Mouse (Mus musculus) forebrain, postnatal 0 days (tissue): Measurements from ENCODE around the gene Dcp1b. TPM values are rescaled to one million over a fixed set of nuclear protein-coding genes. Genes with fewer than 3 reads are reported as not detected.

ENCODE experiments used
- ATAC-seq: fragments of 200-750 bp; cut with Nextera tagmentation; 2 replicates; pipeline ENCODE4 v1.8.0; 2017; ENCODE audit warnings: mild to moderate bottlenecking, moderate library complexity
- DNase-seq: peaks from one replicate; pipeline ENCODE4 v3.0.0-alpha.2; 2015
- H3K27ac ChIP-seq: fragments of 300-500 bp; sonication (generic); 2 replicates; pipeline ENCODE4 v1.5.1; 2014; ENCODE audit warnings: low read depth, mild to moderate bottlenecking, antibody characterized with exemption, low read length, moderate library complexity, mixed read lengths
- H3K27me3 ChIP-seq: fragments of 300-500 bp; sonication (generic); 2 replicates; pipeline ENCODE4 v1.6.1; 2014; ENCODE audit warnings: mild to moderate bottlenecking, low read length, mixed read lengths; ENCODE audit not compliant: insufficient read depth
- H3K36me3 ChIP-seq: fragments of 300-500 bp; sonication (generic); 2 replicates; pipeline ENCODE4 v1.6.1; 2014; ENCODE audit warnings: mild to moderate bottlenecking, moderate library complexity; ENCODE audit not compliant: insufficient read depth
- H3K4me1 ChIP-seq: fragments of 300-500 bp; sonication (generic); 2 replicates; pipeline ENCODE4 v1.6.1; 2014; ENCODE audit warnings: antibody characterized with exemption; ENCODE audit not compliant: insufficient read depth
- H3K4me2 ChIP-seq: fragments of 300-500 bp; sonication (generic); 2 replicates; pipeline ENCODE4 v1.6.1; 2014; ENCODE audit warnings: low read depth, mild to moderate bottlenecking, moderate library complexity
- H3K4me3 ChIP-seq: fragments of 300-500 bp; sonication (generic); 2 replicates; pipeline ENCODE4 v1.5.1; 2014; ENCODE audit warnings: low read depth, low read length, mixed read lengths
- H3K9ac ChIP-seq: fragments of 300-500 bp; sonication (generic); 2 replicates; pipeline ENCODE4 v1.6.1; 2014; ENCODE audit warnings: mild to moderate bottlenecking
- H3K9me3 ChIP-seq: fragments of 300-500 bp; sonication (generic); 2 replicates; pipeline ENCODE4 v1.6.1; 2016; ENCODE audit warnings: low read length
- CTCF ChIP-seq: sonication (generic); IDR thresholded peaks from 2 replicates; pipeline ENCODE4 v1.5.1; 2016; ENCODE audit warnings: antibody characterized with exemption, control low read depth, low read depth
- WGBS: fragments of 180-500 bp; shearing (Covaris S2); extraction: QIAGEN DNeasy Blood & Tissue Kit; methylation state at CpG from one replicate; pipeline ENCODE4 v1.1.7; 2014; 5-methylcytosine and 5-hydroxymethylcytosine counted together
- polyA plus RNA-seq: library from polyadenylated mRNA; unstranded; fragments of >200 nt; fragmentation: Nextera tagmentation; extraction: Ambion mirVana; gene quantifications from 2 replicates; pipeline ENCODE4 v1.2.1, GENCODE M21; 2015
- total RNA-seq: library from RNA; depleted of rRNA; stranded (reverse); fragments of >200 nt; gene quantifications from 2 replicates; pipeline ENCODE4 v1.2.3, GENCODE M21; 2014

The Dcp1b gene
- total and polyA plus RNA-seq, 2 experiments from 2014 or later: 12.5 to 29.6 TPM

GRCm38 (mm10) chr6:119194161-119194560 is 19.1 kb downstream of the Dcp1b start:
- TF ChIP-seq CTCF: no peak
- no peak overlapping the region for H3K9ac ChIP-seq
- WGBS: 90% methylated on average over 9 of the region's 9 CpGs
- peaks cover 5% of the 10 kb centered on the region; the same call in 1 of the 2 replicates for H3K4me1 ChIP-seq
- no peak overlapping the region for H3K4me2 ChIP-seq
- H3K36me3 ChIP-seq: peaks cover 39% of the 10 kb centered on the region
- no peaks in the 10 kb centered on the region for H3K27me3 ChIP-seq
- H3K9me3 ChIP-seq: no peaks in the 10 kb centered on the region
- H3K27ac ChIP-seq: no peak overlapping the region
- no peak overlapping the region for H3K4me3 ChIP-seq
- ATAC-seq (no peak), DNase-seq (no peak)

DNA sequence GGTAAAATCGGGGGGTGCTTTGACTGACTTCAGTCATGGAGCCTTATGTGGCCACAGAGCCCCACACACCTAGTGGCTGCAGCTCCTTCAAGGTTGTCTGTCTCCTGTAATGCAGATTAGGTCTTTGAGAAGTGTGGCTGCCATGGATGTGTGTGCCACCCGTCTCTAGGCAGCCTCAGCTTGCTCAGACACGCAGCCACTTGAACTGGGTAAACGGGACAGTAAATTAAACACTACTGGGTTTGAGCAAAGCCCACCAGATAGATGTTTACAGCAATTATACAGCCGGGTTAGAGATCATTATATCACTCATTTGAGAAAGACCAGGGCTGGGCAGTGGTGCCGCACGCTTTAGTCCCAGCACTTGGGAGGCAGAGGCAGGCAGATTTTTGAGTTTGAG is 19.5 kb downstream of the Dcp1b start:
- WGBS: 88% methylated on average over 7 of the region's 7 CpGs
- ATAC-seq: no peak
- TF ChIP-seq CTCF: no peak

DNA sequence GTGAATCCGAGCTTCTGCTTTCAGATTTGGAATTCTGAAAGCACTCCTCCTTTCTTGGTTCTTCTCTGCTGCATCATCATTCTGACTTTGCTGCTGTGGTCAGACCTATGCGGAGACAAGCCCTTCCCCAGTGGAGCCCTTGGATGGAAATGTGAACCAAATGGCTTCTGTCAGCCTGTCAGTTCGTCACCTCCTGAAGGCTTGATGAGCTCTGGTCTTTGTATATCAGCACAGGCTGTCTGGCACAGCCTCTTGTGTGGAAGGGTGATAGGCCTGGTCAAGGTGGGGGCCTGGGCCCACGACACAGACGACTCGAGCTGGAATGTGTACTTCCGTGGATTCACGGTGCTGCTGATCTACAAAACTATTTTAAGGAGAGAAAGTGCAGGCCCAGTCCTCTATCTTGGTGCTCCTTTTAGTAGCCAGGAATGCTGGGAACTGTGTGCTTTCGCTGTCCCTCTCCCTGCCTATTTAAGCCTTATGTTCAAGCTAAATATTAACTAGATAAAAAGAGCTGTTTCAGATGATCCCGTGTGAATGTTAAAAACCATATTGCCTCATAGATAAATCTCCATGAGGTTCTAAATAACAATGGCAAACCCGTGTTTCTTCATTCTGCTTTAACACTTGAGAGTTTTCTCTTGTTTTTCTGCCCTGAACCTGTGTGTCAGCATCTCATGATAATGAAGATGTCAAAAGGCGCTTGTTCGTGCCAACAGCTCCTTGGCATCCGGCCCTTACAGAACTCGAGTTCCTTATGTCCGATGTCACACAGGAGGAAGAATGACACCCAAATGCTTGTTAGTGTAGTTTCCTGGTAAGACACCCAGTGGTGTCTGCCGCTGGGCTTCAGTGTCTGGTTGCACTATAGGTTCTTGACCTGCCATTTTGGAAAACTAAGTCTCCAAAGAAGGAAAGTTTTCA is 21.6 kb downstream of the Dcp1b start, which contains the start of gene Cacna1c:
TSS of gene Cacna1c (minus strand) at position 37 of the 924 bp plus-strand sequence.
- no peak for DNase-seq
- WGBS: 60% methylated on average over 17 of the region's 17 CpGs

More for the DNA sequence above, 19.5 kb downstream of the Dcp1b start:
- peaks cover 5% of the 10 kb centered on the region; the same call in 1 of the 2 replicates for H3K4me1 ChIP-seq
- no peaks in the 10 kb centered on the region for H3K9me3 ChIP-seq
- no peak overlapping the region for H3K4me3 ChIP-seq
- no peak overlapping the region for H3K4me2 ChIP-seq
- no peak for DNase-seq
- H3K36me3 ChIP-seq: peaks cover 34% of the 10 kb centered on the region
- no peaks in the 10 kb centered on the region for H3K27me3 ChIP-seq
- no peak overlapping the region for H3K9ac ChIP-seq
- H3K27ac ChIP-seq: no peak overlapping the region

GRCm38 (mm10) chr6:119198534-119199273 is 23.7 kb downstream of the Dcp1b start:
- peak; percentile 75 for DNase-seq
- H3K36me3 ChIP-seq: peaks cover 21% of the 10 kb centered on the region
- peak overlapping the region; percentile 50 for H3K27ac ChIP-seq
- TF ChIP-seq CTCF: no peak
- H3K4me2 ChIP-seq: no peak overlapping the region
- H3K4me1 ChIP-seq: peaks cover 5% of the 10 kb centered on the region; the same call in 1 of the 2 replicates
- no peaks in the 10 kb centered on the region for H3K27me3 ChIP-seq
- no peak overlapping the region for H3K4me3 ChIP-seq
- H3K9me3 ChIP-seq: no peaks in the 10 kb centered on the region
- ATAC-seq: peak; percentile 91
- 15% methylated on average over 15 of the region's 15 CpGs for WGBS
- H3K9ac ChIP-seq: no peak overlapping the region

More for the DNA sequence above, 21.6 kb downstream of the Dcp1b start, which contains the start of gene Cacna1c:
- Histone ChIP-seq H3K4me1 (peaks cover 5% of the 10 kb centered on the region; the same call in 1 of the 2 replicates), H3K9ac (no peak within 1 kb of the TSS), H3K9me3 (no peaks in the 10 kb centered on the region), H3K4me3 (no peak within 1 kb of the TSS), H3K27ac (no peak within 1 kb of the TSS), H3K4me2 (no peak within 1 kb of the TSS), H3K27me3 (no peaks in the 10 kb centered on the region), H3K36me3 (peaks cover 30% of the 10 kb centered on the region)
- ATAC-seq: no peak
- no peak for TF ChIP-seq CTCF

GRCm38 (mm10) chr6:119199274-119199879 is 24.3 kb downstream of the Dcp1b start:
- Histone ChIP-seq H3K4me2 (no peak overlapping the region), H3K4me3 (no peak overlapping the region), H3K36me3 (peaks cover 14% of the 10 kb centered on the region), H3K27ac (0 out of 2 replicates have a peak overlapping the region, but pooled peaks have one; percentile 15), H3K9ac (no peak overlapping the region), H3K9me3 (no peaks in the 10 kb centered on the region), H3K4me1 (peaks cover 5% of the 10 kb centered on the region; the same call in 1 of the 2 replicates), H3K27me3 (no peaks in the 10 kb centered on the region)
- no peak for TF ChIP-seq CTCF
- WGBS: 29% methylated on average over 8 of the region's 8 CpGs
- ATAC-seq: no peak
- DNase-seq: no peak

DNA sequence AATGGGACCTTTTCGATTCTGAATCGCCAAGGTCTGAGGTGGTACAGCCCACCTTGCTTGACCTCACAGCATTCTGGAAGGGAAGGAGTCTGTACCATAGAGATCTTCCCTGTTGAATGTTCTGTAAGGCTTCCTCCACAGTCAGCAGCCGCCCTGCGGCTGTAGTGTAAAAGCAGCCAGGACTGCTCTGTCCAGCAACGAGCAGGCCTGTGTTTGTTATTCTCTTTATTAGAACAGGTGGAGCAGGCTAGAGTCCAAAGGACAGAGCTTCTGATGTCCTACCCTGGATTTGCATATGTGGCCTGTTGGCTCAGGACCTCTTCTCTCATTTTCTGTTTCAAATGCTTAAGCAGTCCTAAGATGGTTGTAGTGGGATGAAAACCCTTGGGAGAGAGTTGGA is 25.3 kb downstream of the Dcp1b start:
- no peak overlapping the region for H3K9ac ChIP-seq
- no peaks in the 10 kb centered on the region for H3K27me3 ChIP-seq
- DNase-seq (no peak), ATAC-seq (no peak)
- peaks cover 14% of the 10 kb centered on the region for H3K36me3 ChIP-seq
- H3K9me3 ChIP-seq: no peaks in the 10 kb centered on the region
- H3K27ac ChIP-seq: no peak overlapping the region
- H3K4me3 ChIP-seq: no peak overlapping the region
- no peak overlapping the region for H3K4me2 ChIP-seq
- H3K4me1 ChIP-seq: peaks cover 5% of the 10 kb centered on the region; the same call in 1 of the 2 replicates
- no peak for TF ChIP-seq CTCF
- WGBS: 74% methylated on average over 5 of the region's 5 CpGs
